Mouse (Mus musculus) lung, embryonic 14.5 days (tissue): ENCODE data around the gene Cers6. TPM values are rescaled to one million over a fixed set of nuclear protein-coding genes. Genes with fewer than 3 reads are reported as not detected.

Source experiments
- ATAC-seq: fragments of 200-750 bp; cut with Nextera tagmentation; 2 replicates; pipeline ENCODE4 v1.8.0; 2017; ENCODE audit warnings: mild to moderate bottlenecking, moderate TSS enrichment, moderate library complexity; ENCODE audit not compliant: insufficient read depth
- DNase-seq: peaks from one replicate; pipeline ENCODE4 v3.0.0-alpha.2; 2015
- H3K27ac ChIP-seq: fragments of 300-500 bp; sonication (generic); 2 replicates; pipeline ENCODE4 v1.5.1; 2014; ENCODE audit warnings: low read depth, mild to moderate bottlenecking, moderate library complexity
- H3K27me3 ChIP-seq: fragments of 300-500 bp; sonication (generic); 2 replicates; pipeline ENCODE4 v1.6.1; 2014; ENCODE audit warnings: low read length, control low read depth; ENCODE audit not compliant: insufficient read depth
- H3K36me3 ChIP-seq: fragments of 300-500 bp; sonication (generic); 2 replicates; pipeline ENCODE4 v1.6.1; 2014; ENCODE audit warnings: control low read depth; ENCODE audit not compliant: insufficient read depth
- H3K4me1 ChIP-seq: fragments of 300-500 bp; sonication (generic); 2 replicates; pipeline ENCODE4 v1.6.1; 2014; ENCODE audit warnings: antibody characterized with exemption, control low read depth; ENCODE audit not compliant: insufficient read depth
- H3K4me2 ChIP-seq: fragments of 300-500 bp; sonication (generic); 2 replicates; pipeline ENCODE4 v1.6.1; 2014; ENCODE audit warnings: mild to moderate bottlenecking
- H3K4me3 ChIP-seq: fragments of 300-500 bp; sonication (generic); 2 replicates; pipeline ENCODE4 v1.5.1; 2014; ENCODE audit warnings: low read depth, low read length
- H3K9ac ChIP-seq: fragments of 300-500 bp; sonication (generic); 2 replicates; pipeline ENCODE4 v1.6.1; 2014
- H3K9me3 ChIP-seq: fragments of 300-500 bp; sonication (generic); 2 replicates; pipeline ENCODE4 v1.6.1; 2016; ENCODE audit warnings: low read depth, low read length, control low read depth
- CTCF ChIP-seq: IDR thresholded peaks from 2 replicates; pipeline ENCODE4 v1.5.1; 2016; ENCODE audit warnings: antibody characterized with exemption, low read depth
- WGBS: fragments of 180-500 bp; shearing (Covaris S2); extraction: QIAGEN DNeasy Blood & Tissue Kit; methylation state at CpG from one replicate; pipeline ENCODE4 v1.1.7; 2014; 5-methylcytosine and 5-hydroxymethylcytosine counted together
- polyA plus RNA-seq: library from polyadenylated mRNA; unstranded; fragments of >200 nt; fragmentation: Nextera tagmentation; extraction: Ambion mirVana; gene quantifications from 2 replicates; pipeline ENCODE4 v1.2.1, GENCODE M21; 2014

Gene Cers6
- polyA plus RNA-seq, 1 experiment from 2014 or later: 26.2 TPM

DNA sequence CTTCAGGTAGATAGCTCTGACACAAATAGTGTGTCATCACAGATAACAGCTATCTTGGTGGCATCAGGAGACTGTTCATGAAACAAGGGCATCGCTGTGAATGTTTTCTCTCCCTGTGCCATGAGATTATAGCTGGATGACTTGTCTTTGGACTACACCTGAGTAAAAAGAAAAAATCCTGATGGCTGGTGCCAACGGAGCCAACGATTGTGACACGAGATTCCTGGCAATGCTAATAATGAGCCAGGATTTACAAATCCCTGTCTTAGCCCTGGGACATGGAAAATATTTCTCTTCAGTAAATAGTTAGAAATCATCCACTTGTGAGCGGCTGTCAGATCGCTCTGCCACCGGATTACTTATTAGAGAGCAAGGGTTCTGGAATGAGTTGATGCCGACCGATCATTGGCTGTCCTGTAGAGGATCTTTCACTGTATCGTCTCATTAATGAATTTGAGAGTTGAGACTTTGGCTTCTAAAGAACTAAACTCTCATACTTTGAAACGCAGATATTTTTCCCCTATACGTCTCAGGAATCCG is 157.9 kb downstream of the Cers6 start:
- Histone ChIP-seq H3K4me2 (no peak overlapping the region), H3K27ac (no peak overlapping the region), H3K9me3 (no peaks in the 10 kb centered on the region), H3K4me3 (no peak overlapping the region), H3K36me3 (no peaks in the 10 kb centered on the region), H3K27me3 (no peaks in the 10 kb centered on the region), H3K9ac (no peak overlapping the region), H3K4me1 (no peaks in the 10 kb centered on the region)
- TF ChIP-seq CTCF: no peak
- ATAC-seq (no peak), DNase-seq (no peak)
- 86% methylated on average over 13 of the region's 13 CpGs for WGBS

DNA sequence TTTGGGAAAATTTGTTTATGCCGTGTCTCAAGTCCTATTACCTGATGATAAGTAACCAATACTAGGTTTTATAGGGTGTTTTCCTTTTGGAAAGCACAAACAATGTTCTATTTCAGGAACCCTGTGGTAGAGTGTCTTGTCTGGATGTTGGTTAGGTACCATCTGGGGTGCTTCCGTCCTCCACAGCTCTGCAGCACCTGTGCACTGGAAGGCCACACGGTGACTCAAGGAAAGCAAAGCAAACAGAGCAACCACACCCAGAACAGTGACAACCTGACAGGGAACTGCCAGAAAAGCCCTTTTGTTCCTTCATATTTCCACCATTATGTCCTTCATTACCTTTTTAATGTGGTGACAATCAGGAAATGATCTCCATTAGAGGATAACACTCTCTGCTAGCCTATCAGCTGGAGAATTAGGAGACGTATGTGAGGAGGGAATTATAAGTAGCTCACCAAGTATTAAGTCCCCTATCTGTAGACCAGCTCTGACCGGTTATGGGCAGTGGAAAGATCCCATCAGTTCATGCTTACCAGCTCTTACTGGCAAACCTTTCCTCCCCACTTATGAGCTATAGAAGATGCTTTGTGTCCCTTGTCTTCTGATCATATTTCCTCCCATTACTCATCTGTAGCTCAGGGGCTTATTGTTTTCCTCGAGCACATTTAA is 158.7 kb downstream of the Cers6 start:
- Histone ChIP-seq H3K36me3 (no peaks in the 10 kb centered on the region), H3K4me2 (no peak overlapping the region), H3K27me3 (no peaks in the 10 kb centered on the region), H3K27ac (no peak overlapping the region), H3K4me3 (no peak overlapping the region), H3K9me3 (no peaks in the 10 kb centered on the region), H3K4me1 (no peaks in the 10 kb centered on the region), H3K9ac (no peak overlapping the region)
- ATAC-seq (no peak), DNase-seq (no peak)
- TF ChIP-seq CTCF: no peak
- WGBS: 63% methylated on average over 6 of the region's 6 CpGs

DNA sequence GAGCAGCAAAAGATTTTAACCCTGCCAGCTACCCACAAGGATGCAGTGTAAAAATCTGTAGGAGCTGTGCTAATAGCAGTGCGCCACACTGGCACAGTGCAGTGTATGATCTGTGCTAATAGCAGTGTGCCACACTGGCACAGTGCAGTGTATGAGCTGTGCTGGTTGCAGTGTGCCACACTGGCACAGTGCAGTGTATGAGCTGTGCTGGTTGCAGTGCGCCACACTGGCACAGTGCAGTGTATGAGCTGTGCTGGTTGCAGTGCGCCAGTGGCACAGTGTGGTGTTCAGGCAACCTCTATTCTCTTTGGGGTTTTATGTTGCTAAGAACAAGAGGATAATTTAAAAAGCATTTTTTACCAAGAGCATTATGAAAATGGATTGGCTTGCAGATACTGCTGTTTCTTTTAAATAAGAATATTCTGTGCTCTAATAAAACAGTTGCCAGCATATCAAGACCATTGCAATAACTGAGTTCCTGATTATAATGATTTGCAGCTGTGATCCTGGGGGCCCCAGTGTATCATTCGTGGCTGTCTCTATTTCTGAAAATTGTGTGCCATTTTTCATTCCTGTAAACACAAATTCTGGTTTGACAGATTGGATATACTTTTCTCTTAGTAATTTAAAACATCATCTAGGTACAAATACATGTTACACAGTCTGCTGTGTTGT is 159.5 kb downstream of the Cers6 start:
- H3K36me3 ChIP-seq: no peaks in the 10 kb centered on the region
- DNase-seq (no peak), ATAC-seq (no peak)
- H3K9ac ChIP-seq: no peak overlapping the region
- H3K4me3 ChIP-seq: no peak overlapping the region
- H3K27ac ChIP-seq: no peak overlapping the region
- H3K4me1 ChIP-seq: no peaks in the 10 kb centered on the region
- no peak overlapping the region for H3K4me2 ChIP-seq
- WGBS: 79% methylated on average over 4 of the region's 4 CpGs
- TF ChIP-seq CTCF: no peak
- H3K9me3 ChIP-seq: no peaks in the 10 kb centered on the region
- H3K27me3 ChIP-seq: no peaks in the 10 kb centered on the region

DNA sequence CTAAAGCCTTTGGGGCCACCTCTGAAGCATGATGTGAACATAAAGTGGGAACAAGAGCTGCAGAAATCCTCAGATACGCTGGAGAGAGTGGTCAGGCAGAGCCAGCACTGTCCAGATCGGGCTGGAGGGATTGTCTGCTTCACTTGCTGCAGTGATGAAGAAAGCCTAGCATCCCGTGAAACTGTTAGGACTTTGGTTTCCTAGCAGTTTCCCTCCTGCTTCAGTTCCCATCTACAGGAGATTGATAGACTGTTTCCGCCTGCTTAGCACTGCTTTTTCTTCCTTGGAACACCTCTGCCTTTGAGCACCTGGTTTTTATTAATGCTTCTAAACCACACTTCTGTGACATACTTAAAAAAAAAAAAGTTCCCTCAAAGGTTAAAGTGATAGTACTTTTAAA is 160.3 kb downstream of the Cers6 start:
- Histone ChIP-seq H3K4me1 (no peaks in the 10 kb centered on the region), H3K9me3 (no peaks in the 10 kb centered on the region), H3K36me3 (no peaks in the 10 kb centered on the region), H3K27me3 (no peaks in the 10 kb centered on the region), H3K27ac (no peak overlapping the region), H3K4me2 (no peak overlapping the region), H3K4me3 (no peak overlapping the region), H3K9ac (no peak overlapping the region)
- ATAC-seq (no peak), DNase-seq (no peak)
- no peak for TF ChIP-seq CTCF
- WGBS: 34% methylated on average over 4 of the region's 4 CpGs

DNA sequence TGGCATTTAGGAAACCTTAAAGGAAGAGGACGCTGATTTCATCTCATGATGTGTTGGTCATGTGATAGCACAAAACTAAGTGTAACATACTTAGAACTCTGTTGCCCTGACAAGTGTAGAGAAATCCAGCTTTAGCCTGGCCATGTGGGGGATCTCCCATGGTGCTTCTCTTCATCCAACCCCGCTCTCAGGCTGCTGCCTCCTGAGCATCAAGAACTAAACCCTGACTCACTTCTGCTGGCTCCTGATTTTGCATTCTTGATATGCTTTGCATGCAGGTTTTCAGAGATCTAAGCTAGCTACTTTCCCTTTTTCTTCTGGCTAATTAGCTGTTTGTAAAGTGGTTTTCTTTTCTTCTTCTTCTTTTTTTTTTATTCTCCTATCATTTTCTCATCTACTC is 163.6 kb downstream of the Cers6 start:
- Histone ChIP-seq H3K4me1 (no peaks in the 10 kb centered on the region), H3K27me3 (no peaks in the 10 kb centered on the region), H3K9ac (no peak overlapping the region), H3K4me3 (no peak overlapping the region), H3K4me2 (no peak overlapping the region), H3K9me3 (no peaks in the 10 kb centered on the region), H3K27ac (no peak overlapping the region), H3K36me3 (no peaks in the 10 kb centered on the region)
- 84% methylated on average over 2 of the region's 2 CpGs for WGBS
- ATAC-seq (no peak), DNase-seq (no peak)
- no peak for TF ChIP-seq CTCF

DNA sequence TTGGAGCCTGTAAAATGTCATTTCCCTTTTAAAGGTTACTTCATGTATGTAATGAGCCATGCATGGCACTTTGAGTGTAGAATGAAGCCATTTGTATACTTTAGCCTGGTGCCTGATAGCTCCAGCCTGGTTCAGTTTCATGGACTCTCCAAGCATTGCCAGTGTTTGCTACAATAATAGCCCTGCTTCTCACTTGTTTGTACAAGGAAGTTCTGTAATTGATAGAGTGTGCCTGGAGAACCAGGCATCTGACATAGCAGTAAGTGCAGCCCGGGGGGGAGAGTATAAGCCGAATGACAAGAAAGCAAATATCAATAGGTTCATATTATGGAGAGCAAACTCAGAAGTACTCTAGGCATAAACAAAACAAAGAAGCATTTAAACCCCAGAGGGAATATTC is 171.3 kb downstream of the Cers6 start:
- no peaks in the 10 kb centered on the region for H3K27me3 ChIP-seq
- 19% methylated on average over 2 of the region's 2 CpGs for WGBS
- no peak for DNase-seq
- no peak; the same call in 1 of the 2 replicates for ATAC-seq
- TF ChIP-seq CTCF: no peak
- no peak overlapping the region for H3K4me3 ChIP-seq
- no peak overlapping the region for H3K27ac ChIP-seq
- H3K4me2 ChIP-seq: no peak overlapping the region
- H3K4me1 ChIP-seq: no peaks in the 10 kb centered on the region
- no peaks in the 10 kb centered on the region for H3K36me3 ChIP-seq
- H3K9me3 ChIP-seq: no peaks in the 10 kb centered on the region
- no peak overlapping the region for H3K9ac ChIP-seq

DNA sequence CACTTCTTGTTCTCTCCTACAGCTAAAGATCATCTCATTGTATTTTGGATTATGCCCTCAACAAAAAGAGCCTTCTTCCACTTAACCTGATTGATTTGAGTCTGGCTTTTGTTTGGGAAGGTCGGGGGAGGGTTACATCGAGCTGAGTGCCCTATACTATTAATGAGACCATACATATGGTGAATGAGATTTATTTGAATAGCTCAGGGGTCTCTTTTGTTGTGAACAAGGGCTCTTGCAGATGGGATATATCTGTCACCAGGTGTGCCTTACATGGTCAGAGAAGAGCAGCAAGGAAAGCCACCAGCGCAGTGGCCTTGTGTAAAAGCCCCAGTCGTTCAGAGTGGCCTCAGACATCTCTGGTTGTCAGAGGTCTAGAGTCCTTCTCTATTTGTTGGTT is 174.2 kb downstream of the Cers6 start:
- no peak overlapping the region for H3K4me3 ChIP-seq
- no peak for DNase-seq
- H3K27me3 ChIP-seq: no peaks in the 10 kb centered on the region
- H3K4me1 ChIP-seq: no peaks in the 10 kb centered on the region
- H3K4me2 ChIP-seq: no peak overlapping the region
- TF ChIP-seq CTCF: no peak
- WGBS: 27% methylated on average over 4 of the region's 4 CpGs
- no peaks in the 10 kb centered on the region for H3K9me3 ChIP-seq
- no peak overlapping the region for H3K27ac ChIP-seq
- ATAC-seq: no peak
- H3K9ac ChIP-seq: no peak overlapping the region
- no peaks in the 10 kb centered on the region for H3K36me3 ChIP-seq
